Mouse (Mus musculus) gastrocnemius, adult 8-10 months (tissue): ENCODE measurements around the gene Negr1. TPM values are rescaled to one million over a fixed set of nuclear protein-coding genes. Genes with fewer than 3 reads are reported as not detected.

Experiments
- DNase-seq, 2 experiments: peaks; one replicate each; pipeline ENCODE4 v3.0.0; 2022; ENCODE audit warnings: low spot score in 2 of 2
- total RNA-seq, 4 experiments: library from RNA; stranded (reverse); gene quantifications; 2 replicates each; pipeline ENCODE4 v1.2.4; 2022

Gene Negr1
- total RNA-seq, 4 experiments from 2014 or later = 0.22 to 1.2 (median 0.47) TPM

DNA sequence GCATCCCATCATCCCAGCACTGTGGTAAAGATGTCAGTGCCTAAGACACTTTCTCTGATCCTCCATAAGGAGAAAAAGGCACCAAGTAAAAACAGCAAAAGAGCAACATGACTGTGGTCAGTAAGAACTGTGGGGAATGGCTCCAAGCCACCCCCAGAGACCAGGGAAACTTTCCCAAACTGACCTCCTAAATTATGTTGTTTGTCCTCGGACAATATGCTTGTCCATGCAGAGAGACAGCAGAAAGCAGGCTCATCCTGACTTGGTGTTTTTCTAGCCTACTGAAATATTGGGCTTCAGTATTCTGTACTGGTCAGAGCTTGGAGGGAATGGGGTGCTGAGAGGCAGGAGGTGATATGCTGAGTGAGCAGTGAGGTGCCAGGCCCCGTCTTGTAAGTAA is 647.8 kb downstream of the Negr1 start:
- DNase-seq = no peak

DNA sequence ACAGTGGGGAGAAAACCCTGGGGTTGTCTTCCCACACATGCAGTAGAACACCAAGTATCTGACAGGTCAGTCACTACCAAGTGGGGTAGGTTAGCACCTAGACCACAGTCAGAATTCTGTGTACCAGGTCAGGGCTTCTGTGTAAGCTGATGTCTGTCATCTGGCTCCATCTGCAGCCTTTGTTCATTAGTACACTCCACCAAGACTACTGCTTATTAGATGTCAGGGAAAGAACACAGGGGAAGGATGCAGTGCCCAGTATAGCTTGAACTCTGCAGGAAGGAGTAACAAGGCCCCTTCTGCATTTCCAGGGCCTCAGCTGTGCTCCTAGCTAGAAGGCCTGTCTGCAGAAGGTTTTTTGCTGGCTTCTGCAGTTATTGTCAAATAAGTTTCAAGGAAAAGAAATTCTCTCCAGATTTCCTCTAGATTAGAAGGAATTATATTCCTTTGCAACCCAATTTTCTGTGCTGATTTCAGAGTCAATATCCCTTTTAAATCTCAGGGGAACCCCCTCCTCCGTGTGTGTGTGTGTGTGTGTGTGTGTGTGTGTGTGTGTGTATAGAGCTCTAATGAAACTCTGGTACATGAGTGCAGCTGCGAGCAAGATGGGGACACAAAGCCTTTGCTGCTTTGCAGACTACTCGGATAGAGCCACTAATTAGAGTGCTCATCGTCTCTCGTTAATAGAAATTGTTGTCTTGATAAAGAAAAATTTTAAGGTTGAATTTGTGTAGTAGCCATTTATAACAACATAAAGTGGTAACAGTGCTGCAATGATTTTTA is 654.5 kb downstream of the Negr1 start:
- no peak for DNase-seq

DNA sequence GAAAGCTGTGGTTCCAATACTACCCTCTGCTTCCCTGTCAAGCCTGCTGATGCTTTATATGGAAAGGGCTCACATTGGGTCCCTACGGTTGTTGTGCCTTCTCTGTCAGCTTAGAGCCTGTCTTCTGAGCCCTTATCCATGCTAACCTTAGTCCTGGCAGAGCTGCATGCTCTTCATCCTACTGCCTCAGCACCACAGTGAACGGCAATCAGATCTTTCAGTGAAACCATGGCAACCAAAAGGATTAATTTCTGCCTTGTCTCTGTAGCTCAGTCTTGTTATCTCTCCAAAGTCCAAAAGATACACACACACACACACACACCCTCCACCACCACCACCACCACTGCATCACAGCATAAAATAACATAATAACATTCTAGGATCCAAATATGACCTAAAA is 656.2 kb downstream of the Negr1 start:
- no peak for DNase-seq

DNA sequence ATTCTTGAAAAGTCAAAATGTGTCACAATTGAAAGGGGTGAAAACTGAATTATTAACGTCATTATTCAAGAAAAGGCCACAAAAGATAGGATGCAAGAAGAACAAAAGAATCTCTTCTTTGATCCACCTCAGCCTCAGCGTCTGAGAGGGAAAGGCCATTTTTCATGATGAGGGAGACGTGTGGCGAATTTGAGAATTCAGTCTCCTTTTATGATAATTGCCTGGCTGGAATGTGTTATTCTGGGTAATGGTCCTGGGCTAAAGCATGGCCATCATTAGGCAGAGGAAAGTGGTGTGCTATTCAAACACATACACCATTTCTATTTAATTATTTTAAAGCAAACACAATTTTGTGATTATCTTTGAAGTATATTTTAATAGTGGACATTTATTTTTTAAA is 663.3 kb downstream of the Negr1 start:
- DNase-seq = no peak

DNA sequence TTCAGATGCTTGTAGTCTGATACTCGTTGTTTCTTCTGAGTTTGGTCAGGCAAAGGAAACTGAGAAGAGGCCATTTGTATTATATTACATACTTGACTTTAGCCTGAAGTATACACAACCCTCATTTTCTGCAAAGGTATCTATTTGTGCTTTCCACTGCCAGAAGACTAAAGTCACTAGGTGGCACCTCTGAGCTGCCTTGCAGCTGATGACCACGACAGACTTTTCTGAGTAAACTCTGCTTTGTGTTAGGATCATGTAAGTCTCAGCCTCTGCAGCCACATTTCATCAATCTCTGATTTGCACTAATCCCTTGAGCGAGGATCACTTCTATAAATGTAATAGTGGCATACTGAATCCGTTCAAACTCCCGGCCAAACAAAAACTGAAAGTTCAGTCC is 671.1 kb downstream of the Negr1 start:
- DNase-seq = no peak

DNA sequence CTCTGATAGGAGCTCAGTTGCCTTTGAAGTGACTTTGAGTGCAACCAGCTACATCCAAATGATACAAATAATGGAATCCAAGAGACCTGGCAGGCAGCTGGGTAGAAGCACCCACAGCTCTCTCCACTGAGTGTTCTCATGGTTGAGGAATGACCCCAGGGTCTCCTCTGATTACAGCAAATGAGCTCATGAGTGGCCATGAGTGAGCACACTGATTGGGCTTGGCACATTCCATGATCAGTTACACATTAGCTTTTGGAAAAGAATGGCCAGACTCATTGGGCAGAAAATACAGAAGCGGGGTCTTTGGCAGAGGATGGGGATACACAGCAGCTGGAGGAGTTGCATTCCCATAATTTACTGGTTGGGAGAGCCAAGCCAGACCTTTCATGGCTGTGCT is 678.6 kb downstream of the Negr1 start:
- no peak for DNase-seq

DNA sequence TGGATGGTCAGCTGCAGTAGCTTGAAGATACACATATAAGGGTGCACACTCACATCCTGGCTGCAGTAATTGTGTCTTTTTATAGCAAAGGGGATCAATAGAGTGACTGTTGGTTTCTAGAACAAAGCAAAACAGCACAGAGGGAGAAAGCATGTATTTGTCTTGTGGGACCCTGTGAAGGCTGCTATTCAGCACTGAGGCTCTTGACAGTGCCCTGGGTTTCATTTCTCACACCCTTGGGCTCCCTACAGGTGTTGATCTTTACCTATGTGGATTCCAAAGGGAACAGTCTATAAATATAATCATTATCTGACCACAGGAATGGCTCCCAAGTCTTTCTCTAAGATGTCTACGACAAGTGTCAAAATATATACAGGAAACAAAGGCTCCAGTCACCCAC is 693.9 kb downstream of the Negr1 start:
- no peak for DNase-seq

DNA sequence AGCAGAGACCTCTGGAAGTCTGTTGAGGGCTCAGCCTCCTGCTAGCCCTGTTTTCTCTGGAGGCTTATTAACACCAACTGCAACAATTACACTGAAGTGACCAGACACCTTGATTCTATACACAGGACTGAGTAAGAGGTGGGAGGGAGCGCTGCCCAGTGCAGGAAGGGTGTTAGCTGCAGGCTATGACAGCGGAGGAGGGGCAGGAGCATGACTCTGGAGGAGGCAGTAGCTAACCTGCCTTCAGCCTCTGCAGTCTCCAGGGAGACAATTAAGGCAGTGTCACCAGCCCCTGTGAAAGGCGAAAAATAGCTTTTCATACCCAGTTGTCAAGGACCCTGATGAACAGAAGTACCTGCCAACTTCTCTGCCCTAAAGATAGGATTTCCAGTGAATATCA is 694.3 kb downstream of the Negr1 start:
- DNase-seq = no peak

DNA sequence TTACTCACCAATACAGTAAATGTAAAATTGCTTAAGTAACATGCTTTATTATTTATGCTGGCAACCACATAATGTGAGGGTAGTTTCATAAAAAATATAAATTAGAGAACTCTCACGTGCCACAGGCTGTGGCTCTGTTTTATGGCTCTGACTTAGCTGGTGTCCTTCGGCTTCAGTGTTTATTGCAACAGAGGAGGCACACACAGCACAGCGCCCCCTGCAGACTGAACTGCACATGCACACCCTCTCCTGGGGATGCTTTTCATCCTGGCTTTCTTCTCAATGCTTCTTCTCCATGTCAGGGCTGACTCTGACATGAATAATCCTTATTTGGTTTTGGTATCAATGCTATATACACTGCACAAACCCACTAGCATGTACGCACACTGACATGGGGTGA is 707.1 kb downstream of the Negr1 start:
- DNase-seq = no peak

DNA sequence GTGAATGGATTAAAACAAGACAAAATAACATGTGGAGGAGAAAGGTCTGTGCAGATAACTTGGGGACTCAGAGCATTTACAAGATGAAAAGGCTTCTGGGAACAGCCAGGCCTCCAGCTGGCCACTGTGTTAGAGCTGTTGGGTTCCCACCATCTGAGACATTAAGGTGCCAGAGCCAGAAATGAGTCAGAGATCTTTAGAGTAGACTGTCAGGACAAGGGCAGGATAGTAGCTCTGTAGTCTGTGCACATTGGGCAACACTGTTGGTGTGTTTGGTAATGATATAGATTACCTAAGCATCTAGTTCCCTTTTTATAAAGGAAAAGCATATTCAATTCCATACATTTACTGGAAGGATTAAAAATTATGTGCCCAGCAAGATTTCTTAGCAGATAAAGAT is 710.8 kb downstream of the Negr1 start:
- no peak for DNase-seq

DNA sequence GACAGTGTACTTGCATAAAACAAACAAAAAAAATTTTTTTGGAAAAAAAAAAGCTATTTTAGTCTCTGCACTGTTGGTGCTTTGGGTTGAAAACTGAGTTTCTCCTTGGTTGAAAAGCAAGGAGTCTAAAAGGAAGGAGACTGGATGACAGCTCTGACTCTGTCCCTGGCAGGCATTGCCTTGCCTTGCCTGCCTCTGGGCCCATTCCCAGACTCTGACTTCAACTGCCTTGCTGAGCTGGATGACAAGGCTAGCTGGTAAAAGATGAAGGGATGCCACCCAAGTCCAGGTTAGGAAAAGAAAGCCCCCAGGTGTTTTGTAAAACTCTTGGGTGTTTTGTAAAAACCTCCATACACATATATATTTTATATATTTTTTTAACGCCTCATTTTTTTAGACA is 712.5 kb downstream of the Negr1 start:
- DNase-seq = no peak

DNA sequence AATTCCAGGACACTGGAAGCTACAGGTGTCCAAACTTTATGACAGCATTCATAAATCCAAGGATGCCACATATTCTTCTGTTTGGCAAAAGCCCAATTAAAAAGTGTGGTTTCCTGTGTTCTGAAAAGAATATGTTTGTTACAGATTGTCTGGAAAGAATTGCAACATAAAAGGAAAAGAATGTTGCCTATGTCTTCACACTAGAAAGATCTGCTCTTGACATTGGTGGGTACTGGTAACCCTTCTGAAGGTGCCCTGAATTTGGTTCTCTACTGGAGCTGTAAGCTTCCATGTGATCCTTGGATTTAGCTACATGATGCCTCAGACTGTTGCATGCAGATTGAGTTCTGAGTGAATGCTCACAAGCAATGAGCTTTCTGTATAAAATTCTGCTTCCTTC is 718.1 kb downstream of the Negr1 start:
- DNase-seq = no peak

DNA sequence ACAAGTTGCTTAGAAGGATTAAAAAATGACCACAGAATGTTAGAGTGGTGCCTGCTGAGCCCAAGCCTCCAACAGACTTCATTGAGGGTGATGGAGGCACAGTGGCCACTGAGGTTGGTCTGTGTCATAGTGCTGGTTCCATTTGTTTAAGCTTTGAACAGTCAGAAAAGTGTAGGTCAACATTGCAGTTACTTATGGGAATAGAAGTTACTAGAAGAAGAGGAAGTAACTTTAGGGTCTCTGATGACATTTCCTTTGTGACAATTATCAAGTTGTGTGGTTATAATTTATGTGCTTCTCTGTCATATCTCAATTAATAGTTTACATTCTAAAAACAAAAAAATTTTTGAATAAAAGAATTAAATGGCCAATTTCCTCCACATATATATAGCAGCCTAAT is 719.7 kb downstream of the Negr1 start:
- no peak for DNase-seq

DNA sequence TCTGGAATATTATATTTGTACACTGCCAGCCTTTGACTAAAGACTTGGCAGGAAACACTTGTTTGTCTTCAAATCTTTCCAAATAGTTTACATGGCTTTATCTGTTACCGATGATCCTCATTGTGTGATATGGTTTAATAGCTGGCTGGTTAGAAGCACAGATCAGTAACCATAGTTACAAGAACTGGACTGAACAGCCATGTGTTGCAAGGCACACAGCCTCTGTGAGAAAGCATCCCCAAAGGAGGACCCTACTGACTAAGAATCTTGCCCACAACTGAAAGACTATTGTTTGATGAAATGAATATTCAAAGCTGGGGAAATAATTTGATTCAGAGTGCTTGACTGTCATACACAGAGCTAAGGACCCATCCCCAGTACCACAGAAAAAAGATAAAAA is 729.7 kb downstream of the Negr1 start:
- no peak for DNase-seq

DNA sequence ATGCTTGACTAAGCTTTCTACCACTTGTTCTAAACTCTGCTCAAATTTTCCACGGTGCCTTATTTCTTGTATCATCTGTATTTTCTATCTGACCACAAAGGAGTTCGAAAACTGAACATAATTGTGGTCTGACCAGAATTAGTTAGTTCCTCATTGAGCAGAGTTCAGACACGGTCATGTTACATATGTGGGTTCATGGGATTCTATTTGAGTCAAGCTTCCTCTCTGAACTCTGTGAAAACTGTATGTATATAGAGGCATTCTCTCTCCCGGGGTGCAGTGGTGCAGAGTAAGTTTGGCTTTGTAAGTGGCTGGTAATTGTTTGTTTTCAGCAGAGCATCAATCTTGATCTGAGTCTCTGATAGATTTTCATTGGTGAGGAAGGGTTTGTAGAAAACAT is 735.6 kb downstream of the Negr1 start:
- no peak for DNase-seq

DNA sequence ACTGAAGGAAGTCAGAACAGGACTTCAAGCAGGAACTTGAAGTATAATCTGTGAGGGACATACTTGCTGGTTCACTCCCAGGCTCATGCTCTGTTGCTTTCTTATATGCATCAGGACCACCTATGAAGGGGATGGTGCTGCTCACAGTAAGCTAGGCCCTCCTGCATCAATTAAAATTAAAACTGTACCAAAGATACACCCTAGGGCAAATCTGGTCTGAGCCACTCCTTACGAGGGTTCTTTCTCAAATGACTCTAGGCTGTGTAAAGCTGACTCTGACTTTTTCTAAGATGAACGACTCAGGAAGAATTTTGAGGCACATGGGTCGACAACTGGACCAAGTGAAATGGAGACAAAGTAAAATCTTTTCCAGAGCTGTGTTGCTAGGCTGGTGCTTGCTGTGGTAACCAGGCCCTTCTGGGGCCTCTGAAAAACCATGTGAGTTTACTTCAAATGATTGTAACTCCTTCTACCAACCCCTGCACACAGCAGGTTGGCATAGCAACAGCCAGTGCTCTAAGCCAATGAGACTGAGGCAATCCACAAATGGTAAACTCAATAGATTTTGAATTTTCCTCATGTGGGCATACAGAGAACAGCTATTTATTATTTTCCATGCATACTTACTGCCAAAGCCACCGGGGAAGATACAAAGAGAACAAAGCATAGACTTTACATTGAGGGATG is 742.0 kb downstream of the Negr1 start:
- no peak for DNase-seq

DNA sequence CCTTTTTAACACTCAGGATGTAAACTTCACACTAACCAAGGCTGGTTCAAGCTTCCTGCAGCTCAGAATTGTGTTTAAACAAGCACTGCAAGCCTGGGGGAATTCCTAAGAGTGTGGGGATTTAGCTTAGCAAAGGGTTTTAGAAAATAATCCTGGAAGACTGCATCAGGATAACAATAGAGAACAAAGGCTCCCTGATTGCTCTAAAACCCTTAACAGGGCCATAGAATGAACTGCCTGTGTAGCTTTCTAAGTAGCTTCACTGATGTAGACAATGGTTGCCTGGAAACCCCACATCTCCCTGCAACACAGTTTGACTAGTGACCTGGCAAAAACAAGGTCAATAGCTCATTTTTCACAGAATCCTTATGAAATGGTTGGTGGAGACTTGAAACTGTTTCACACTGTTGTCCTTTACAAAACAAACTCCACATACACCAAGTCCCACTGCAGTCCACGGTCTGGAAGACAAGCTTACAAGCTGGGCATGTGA is 759.5 kb downstream of the Negr1 start:
- no peak for DNase-seq

DNA sequence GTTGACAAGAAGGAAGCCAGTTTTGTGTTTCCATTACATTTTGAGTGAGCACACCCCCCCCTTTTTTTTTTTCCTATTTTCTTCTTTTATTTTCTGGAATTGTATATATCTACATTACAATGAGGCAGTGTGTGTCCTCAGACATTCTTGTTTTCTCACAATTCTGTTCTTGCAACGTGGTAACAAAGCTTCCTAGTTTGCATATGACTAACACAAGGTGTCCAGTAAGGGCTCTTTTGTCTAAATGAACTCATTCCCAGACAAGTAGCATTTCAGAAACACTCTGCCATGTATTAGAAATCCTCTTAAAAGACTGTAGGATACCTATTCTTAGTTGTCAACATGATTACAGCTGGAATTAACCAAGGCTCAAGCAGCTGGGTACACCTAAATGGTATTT is 760.2 kb downstream of the Negr1 start:
- no peak for DNase-seq

DNA sequence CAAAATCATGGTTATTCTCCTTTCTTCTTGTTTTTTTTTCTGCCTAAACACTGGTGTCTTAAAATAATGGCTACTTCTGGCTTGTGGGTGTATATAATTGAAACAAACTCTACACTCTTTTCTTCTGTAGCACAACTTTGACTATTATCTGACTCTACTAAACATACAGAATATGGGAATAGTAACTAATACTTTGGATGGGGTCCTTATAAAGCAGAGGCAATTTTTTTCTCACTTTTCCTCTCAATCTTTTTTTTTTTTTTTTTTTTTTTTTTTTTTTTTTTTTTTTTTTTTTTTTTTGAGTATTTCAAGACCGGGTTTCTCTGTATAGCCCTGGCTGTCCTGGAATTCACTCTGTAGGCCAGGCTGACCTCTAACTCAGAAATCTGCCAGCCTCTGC is 772.6 kb downstream of the Negr1 start:
- no peak for DNase-seq

DNA sequence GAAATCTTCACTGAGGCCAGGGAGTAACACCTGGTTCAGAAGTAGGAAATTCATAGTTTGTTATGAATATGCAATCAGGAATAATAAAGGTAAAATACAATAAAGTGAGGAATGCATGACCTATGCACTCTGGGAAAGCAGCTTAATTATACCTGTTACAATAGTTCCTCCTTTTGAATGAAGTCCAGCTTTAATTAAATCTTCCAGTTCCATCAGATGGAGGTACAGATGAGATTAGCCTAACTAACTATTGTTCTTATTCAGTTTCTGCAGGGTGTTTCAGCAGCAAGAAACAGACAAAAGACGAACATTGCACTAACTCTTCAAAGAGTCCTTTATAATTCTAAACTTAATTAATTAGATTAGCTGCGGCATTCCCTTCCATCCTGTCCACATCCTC is 787.9 kb downstream of the Negr1 start:
- no peak for DNase-seq

DNA sequence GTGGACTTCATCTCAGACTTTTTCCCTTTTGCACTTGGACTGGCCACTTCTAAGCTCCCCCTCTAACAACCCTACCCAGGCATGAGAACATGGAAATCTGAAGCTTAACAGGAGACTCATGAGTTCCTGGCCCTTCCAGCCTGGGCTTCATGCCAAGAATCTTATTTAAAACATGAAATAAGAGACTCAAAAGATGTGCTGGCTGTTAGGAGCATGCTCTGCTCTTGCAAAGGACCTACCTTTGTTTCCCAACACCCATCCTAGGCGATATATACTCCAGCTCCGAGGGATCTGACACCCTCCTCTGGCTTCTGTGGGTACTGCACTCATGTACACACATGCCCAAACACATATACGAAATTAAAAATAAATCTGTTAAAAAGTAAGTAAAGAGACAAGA is 797.3 kb downstream of the Negr1 start:
- DNase-seq = no peak

DNA sequence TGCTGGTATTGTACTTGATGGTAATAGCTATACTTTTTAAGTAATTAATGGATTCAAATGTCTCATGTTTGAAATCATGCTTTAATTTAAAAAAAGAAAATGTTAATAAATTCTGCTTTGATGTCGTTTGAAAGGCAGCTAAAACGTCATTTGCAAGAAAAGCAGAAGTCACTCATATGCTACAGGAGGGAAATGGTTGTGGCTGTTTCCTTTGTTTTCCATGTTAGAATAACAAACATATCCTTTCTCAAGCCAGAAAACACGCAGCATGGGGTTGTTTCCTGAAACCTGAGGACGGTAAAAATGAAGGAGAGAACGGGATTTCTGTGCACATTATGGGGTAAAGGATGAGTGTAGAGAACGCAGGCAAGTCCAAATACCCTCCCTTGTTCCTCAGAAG is 798.2 kb downstream of the Negr1 start:
- no peak for DNase-seq
